Mouse (Mus musculus): Measurements from ENCODE around the gene Pla2g2f. TPM values are rescaled to one million over a fixed set of nuclear protein-coding genes. Genes with fewer than 3 reads are reported as not detected.

The Pla2g2f gene
- polyA plus RNA-seq, 1 experiment: not detected

DNA sequence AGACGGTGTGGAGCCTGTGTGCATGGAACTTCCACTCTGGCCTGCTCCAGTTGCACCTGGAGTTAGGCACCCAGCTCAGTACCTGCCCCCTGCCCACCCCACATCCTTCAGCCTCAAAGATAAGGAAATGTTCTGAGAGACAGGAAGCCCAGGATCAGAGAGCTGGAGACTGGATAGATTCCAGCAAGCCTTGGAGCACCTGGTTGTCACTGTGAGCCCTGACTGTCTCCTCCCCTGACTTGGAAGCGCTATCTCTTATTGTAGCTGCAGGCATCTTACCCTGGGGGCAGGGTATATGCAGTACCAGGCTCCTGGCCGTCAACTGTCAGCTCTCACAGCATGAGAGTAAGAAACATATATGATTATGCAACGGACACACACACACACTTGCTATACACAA is 2.0 kb downstream of the Pla2g2f start:
- no peak overlapping the region for H3K4me3 ChIP-seq (replicated peaks; ENCODE audit: control insufficient read depth, low read depth, low read length)
- no peak overlapping the region for H3K27ac ChIP-seq (ENCODE audit: control insufficient read depth, insufficient read depth, low read depth, low read length, poor library complexity)
- TF ChIP-seq POLR2A (IDR thresholded peaks at IDR 0.05; ENCODE audit: borderline replicate concordance, control insufficient read depth, low read depth, low read length) (no peak), CTCF (IDR thresholded peaks at IDR 0.05; ENCODE audit: control insufficient read depth, insufficient read depth, low read length) (no peak)
- whole genome bisulfite sequencing: 76% methylated on average over 4 of the region's 4 CpGs
- no peaks in the 10 kb centered on the region for H3K4me1 ChIP-seq (ENCODE audit: control insufficient read depth, insufficient read depth, low read length)

DNA sequence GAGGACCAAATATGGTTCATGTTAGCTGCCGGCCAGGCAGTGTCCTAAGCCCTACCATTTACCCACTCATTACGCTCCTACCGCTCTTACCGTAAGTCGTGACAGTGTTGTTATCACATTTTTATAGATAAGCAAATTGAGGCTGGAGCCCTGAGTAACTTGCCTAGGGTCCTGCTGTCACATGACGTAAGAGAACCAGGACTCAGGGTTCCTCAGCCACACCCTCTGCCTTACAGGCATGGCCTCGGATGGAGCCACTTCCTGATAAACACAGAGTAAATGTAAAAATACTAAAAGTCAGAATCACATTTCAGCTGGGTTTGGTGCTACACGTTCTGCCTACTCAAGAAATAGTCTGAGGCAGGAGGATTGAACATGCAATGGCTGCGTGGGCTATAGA is 3.0 kb downstream of the Pla2g2f start:
- Histone ChIP-seq H3K4me3 (replicated peaks; ENCODE audit: control insufficient read depth, low read depth, low read length) (no peak overlapping the region), H3K27ac (ENCODE audit: control insufficient read depth, insufficient read depth, low read depth, low read length, poor library complexity) (no peak overlapping the region), H3K4me1 (ENCODE audit: control insufficient read depth, insufficient read depth, low read length) (no peaks in the 10 kb centered on the region)
- WGBS: 72% methylated on average over 9 of the region's 9 CpGs
- TF ChIP-seq POLR2A (IDR thresholded peaks at IDR 0.05; ENCODE audit: borderline replicate concordance, control insufficient read depth, low read depth, low read length) (no peak), CTCF (IDR thresholded peaks at IDR 0.05; ENCODE audit: control insufficient read depth, insufficient read depth, low read length) (no peak)

GRCm38 (mm10) chr4:138753608-138754007 is 3.8 kb downstream of the Pla2g2f start:
- H3K4me3 ChIP-seq (replicated peaks; ENCODE audit: control insufficient read depth, low read depth, low read length): no peak overlapping the region
- 87% methylated on average over 3 of the region's 3 CpGs for WGBS
- no peaks in the 10 kb centered on the region for H3K4me1 ChIP-seq (ENCODE audit: control insufficient read depth, insufficient read depth, low read length)
- no peak overlapping the region for H3K27ac ChIP-seq (ENCODE audit: control insufficient read depth, insufficient read depth, low read depth, low read length, poor library complexity)
- no peak for TF ChIP-seq CTCF (IDR thresholded peaks at IDR 0.05; ENCODE audit: control insufficient read depth, insufficient read depth, low read length)
- no peak for TF ChIP-seq POLR2A (IDR thresholded peaks at IDR 0.05; ENCODE audit: borderline replicate concordance, control insufficient read depth, low read depth, low read length)

GRCm38 (mm10) chr4:138752603-138753002 is 4.8 kb downstream of the Pla2g2f start:
- Histone ChIP-seq H3K4me1 (ENCODE audit: control insufficient read depth, insufficient read depth, low read length) (no peaks in the 10 kb centered on the region), H3K4me3 (replicated peaks; ENCODE audit: control insufficient read depth, low read depth, low read length) (no peak overlapping the region), H3K27ac (ENCODE audit: control insufficient read depth, insufficient read depth, low read depth, low read length, poor library complexity) (no peak overlapping the region)
- no peak for TF ChIP-seq CTCF (IDR thresholded peaks at IDR 0.05; ENCODE audit: control insufficient read depth, insufficient read depth, low read length)
- 83% methylated on average over 6 of the region's 6 CpGs for WGBS

DNA sequence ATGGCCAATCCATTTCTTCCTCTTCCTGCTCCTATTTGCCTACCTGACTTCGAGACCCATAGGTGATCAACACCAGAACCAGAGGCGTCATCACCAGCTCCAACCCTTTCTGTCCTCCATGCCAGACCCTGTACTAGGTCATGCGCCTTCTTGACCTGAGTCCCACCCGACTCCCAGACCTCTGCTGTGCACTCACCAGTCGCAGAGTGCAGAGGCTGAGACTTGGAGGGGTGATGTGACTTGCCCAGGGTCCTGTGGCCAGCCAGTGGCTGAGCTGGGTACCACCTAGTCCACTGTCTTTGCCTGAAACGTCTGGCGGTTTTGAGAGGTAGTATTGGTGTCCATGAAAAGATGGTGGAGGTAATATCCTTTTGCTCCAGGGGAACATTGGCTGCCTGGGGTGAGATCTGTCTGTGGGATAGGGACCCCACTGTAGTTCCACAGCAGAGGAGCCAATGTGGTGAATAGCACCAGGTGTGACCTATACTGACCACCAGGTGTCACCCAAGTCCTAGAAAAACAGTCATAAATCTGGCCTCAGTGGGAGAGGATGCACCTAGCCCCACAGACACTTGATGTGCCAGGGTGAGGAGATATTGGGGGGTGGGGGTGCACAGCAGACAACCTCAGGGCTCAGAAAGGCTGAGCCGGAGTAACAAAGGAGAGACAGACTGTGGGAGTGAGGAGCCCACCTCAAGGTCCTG is 8.9 kb downstream of the Pla2g2f start:
- no peak for TF ChIP-seq POLR2A (IDR thresholded peaks at IDR 0.05; ENCODE audit: borderline replicate concordance, control insufficient read depth, low read depth, low read length)
- peak; percentile 21; the same call in 1 of the 2 replicates for TF ChIP-seq CTCF (IDR thresholded peaks at IDR 0.05; ENCODE audit: control insufficient read depth, insufficient read depth, low read length)
- WGBS: 47% methylated on average over 8 of the region's 8 CpGs
- no peaks in the 10 kb centered on the region for H3K4me1 ChIP-seq (ENCODE audit: control insufficient read depth, insufficient read depth, low read length)
- no peak overlapping the region for H3K27ac ChIP-seq (ENCODE audit: control insufficient read depth, insufficient read depth, low read depth, low read length, poor library complexity)
- no peak overlapping the region for H3K4me3 ChIP-seq (replicated peaks; ENCODE audit: control insufficient read depth, low read depth, low read length)

DNA sequence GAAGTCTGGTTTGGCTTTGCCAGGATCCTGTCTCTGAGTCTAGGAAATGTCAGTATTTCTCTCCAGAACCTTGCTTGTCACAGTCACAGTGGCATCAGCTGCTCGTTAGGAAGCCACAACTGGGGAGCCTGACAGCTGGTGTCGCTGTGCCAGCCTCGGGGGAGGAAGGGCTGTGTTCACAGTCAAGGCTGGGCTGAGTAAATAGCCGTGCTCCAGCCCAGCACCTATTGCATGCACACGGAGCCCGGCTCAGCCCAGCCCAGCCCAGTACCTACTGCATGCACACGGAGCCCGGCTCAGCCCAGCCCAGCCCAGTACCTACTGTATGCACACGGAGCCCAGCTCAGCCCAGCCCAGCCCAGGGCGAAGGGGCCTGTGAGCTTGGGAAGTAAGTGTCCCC is 9.6 kb downstream of the Pla2g2f start:
- TF ChIP-seq POLR2A (IDR thresholded peaks at IDR 0.05; ENCODE audit: borderline replicate concordance, control insufficient read depth, low read depth, low read length) (no peak), CTCF (IDR thresholded peaks at IDR 0.05; ENCODE audit: control insufficient read depth, insufficient read depth, low read length) (no peak)
- WGBS: 57% methylated on average over 10 of the region's 10 CpGs
- Histone ChIP-seq H3K4me3 (replicated peaks; ENCODE audit: control insufficient read depth, low read depth, low read length) (no peak overlapping the region), H3K27ac (ENCODE audit: control insufficient read depth, insufficient read depth, low read depth, low read length, poor library complexity) (no peak overlapping the region), H3K4me1 (ENCODE audit: control insufficient read depth, insufficient read depth, low read length) (no peaks in the 10 kb centered on the region)

DNA sequence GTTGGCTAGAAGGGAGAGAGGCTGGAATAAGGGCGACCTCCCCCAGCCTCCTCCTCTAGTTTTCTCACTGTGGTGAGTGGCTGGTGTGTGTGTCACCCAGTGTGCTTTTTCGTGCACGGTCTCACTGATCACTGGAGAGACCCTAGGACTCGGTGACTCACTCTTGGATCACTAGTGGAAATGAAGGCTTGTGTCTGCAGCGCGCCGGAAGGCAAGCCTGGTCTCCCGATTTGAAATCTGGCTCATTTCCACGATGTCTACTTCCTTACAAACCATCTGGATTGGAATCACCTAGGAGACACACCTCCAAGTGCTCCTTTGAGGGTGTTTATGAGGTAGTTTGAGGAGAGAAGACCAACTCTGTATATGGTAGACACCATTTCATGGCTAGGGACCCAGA is 10.6 kb downstream of the Pla2g2f start:
- no peaks in the 10 kb centered on the region for H3K4me1 ChIP-seq (ENCODE audit: control insufficient read depth, insufficient read depth, low read length)
- 81% methylated on average over 9 of the region's 9 CpGs for WGBS
- no peak for TF ChIP-seq POLR2A (IDR thresholded peaks at IDR 0.05; ENCODE audit: borderline replicate concordance, control insufficient read depth, low read depth, low read length)
- no peak for TF ChIP-seq CTCF (IDR thresholded peaks at IDR 0.05; ENCODE audit: control insufficient read depth, insufficient read depth, low read length)
- H3K4me3 ChIP-seq (replicated peaks; ENCODE audit: control insufficient read depth, low read depth, low read length): no peak overlapping the region
- no peak overlapping the region for H3K27ac ChIP-seq (ENCODE audit: control insufficient read depth, insufficient read depth, low read depth, low read length, poor library complexity)

DNA sequence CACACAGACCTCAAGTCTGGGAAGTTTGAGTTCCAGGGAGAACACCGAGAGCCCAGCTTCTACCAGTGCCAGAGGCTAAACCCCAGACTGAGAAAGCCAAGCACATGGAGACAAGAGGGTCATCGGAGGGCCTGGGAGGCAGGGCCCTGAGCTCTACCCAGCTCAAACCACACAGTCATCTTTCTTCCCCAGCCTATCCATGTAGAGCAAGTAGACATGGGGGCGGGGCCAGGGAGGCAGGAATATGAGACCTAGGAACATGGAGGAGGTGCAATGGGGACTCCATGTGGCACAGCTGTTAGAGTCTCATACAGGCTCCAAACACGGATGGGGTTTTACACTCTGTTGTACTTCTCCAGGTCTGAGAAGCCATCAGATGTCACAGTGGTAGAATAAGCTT is 11.5 kb downstream of the Pla2g2f start:
- H3K27ac ChIP-seq (ENCODE audit: control insufficient read depth, insufficient read depth, low read depth, low read length, poor library complexity): no peak overlapping the region
- TF ChIP-seq CTCF (IDR thresholded peaks at IDR 0.05; ENCODE audit: control insufficient read depth, insufficient read depth, low read length) (no peak), POLR2A (IDR thresholded peaks at IDR 0.05; ENCODE audit: borderline replicate concordance, control insufficient read depth, low read depth, low read length) (no peak)
- H3K4me3 ChIP-seq (replicated peaks; ENCODE audit: control insufficient read depth, low read depth, low read length): no peak overlapping the region
- 66% methylated on average over 4 of the region's 4 CpGs for WGBS
- no peaks in the 10 kb centered on the region for H3K4me1 ChIP-seq (ENCODE audit: control insufficient read depth, insufficient read depth, low read length)

Measured in bone marrow, adult 2 months (tissue).